Mouse (Mus musculus) G1E (cell line): ENCODE data around the gene Gatm.

ENCODE experiments used
- CTCF ChIP-seq: IDR thresholded peaks from 2 replicates; pipeline ENCODE4 v1.5.1; 2012; ENCODE audit warnings: low read depth, low read length, inconsistent platforms, mixed read lengths
- GATA1 ChIP-seq: IDR thresholded peaks from 2 replicates; pipeline ENCODE4 v1.6.1; 2012; ENCODE audit warnings: borderline replicate concordance, low read length, inconsistent platforms, mixed read lengths
- POLR2AphosphoS5 ChIP-seq: IDR thresholded peaks from 2 replicates; pipeline ENCODE4 v1.6.1; 2012; ENCODE audit warnings: low read depth, low read length, inconsistent platforms; ENCODE audit not compliant: insufficient replicate concordance
- TAL1 ChIP-seq: conservative IDR thresholded peaks from 2 replicates; pipeline ENCODE4 v1.6.1; 2012; ENCODE audit warnings: low read depth, low read length, inconsistent platforms, mixed read lengths

- TF ChIP-seq CTCF = no peak
- TF ChIP-seq GATA1 = no peak
- TF ChIP-seq TAL1 = no peak
- no peak for TF ChIP-seq POLR2AphosphoS5
Measured at GRCm38 (mm10) chr2:122638029-122638428, 26.9 kb upstream of the Gatm start.
